Mouse (Mus musculus) spleen, postnatal 36 days (tissue): ENCODE results near the gene Nipsnap3a.

Experiments
- DNase-seq, 2 experiments: peaks; one replicate each; pipeline ENCODE4 v3.0.0; 2022; ENCODE audit warnings: low spot score in 2 of 2, mixed read lengths in 1 of 2

Nipsnap3a gene

GRCm38 (mm10) chr4:52989248-52989647 lies at the start of gene Nipsnap3a:
Nipsnap3a (plus strand) TSS chr4:52989272.
- no peak for DNase-seq

GRCm38 (mm10) chr4:52946665-52947064 lies 42.4 kb upstream of the Nipsnap3a start:
- no peak for DNase-seq

- DNase-seq, result no peak
Measured at GRCm38 (mm10) chr4:52949005-52949404, 40.1 kb upstream of the Nipsnap3a start.

GRCm38 (mm10) chr4:52958693-52959092 lies 30.4 kb upstream of the Nipsnap3a start:
- peak; percentile 3 to 6 for DNase-seq

- DNase-seq, result no peak
Measured at GRCm38 (mm10) chr4:52964247-52964646, 24.8 kb upstream of the Nipsnap3a start, which contains the start of gene Olfr270. Olfr270 (plus strand) TSS chr4:52964547.

- no peak for DNase-seq
Measured at GRCm38 (mm10) chr4:52985216-52985615, 3.9 kb upstream of the Nipsnap3a start.

- no peak for DNase-seq
Measured at GRCm38 (mm10) chr4:52986266-52986665, 2.8 kb upstream of the Nipsnap3a start.

- no peak for DNase-seq
Measured at GRCm38 (mm10) chr4:52999449-52999848, 10.4 kb downstream of the Nipsnap3a start.

- no peak for DNase-seq
Measured at GRCm38 (mm10) chr4:53000154-53000553, 11.1 kb downstream of the Nipsnap3a start.

GRCm38 (mm10) chr4:53009183-53009582 lies 20.1 kb downstream of the Nipsnap3a start:
- no peak for DNase-seq

GRCm38 (mm10) chr4:53009871-53010270 lies 20.8 kb downstream of the Nipsnap3a start:
- DNase-seq, result no peak

- DNase-seq, result peak; percentile 93 to 95
Measured at GRCm38 (mm10) chr4:53011732-53012361, 22.8 kb downstream of the Nipsnap3a start, which contains the start of gene Nipsnap3b. Nipsnap3b (plus strand) TSS chr4:53011880.

GRCm38 (mm10) chr4:53014421-53014820 lies 25.3 kb downstream of the Nipsnap3a start:
- no peak for DNase-seq

- DNase-seq, result no peak
Measured at GRCm38 (mm10) chr4:53015024-53015423, 26.0 kb downstream of the Nipsnap3a start.

GRCm38 (mm10) chr4:53018392-53018791 lies 29.3 kb downstream of the Nipsnap3a start:
- DNase-seq, result no peak

- no peak for DNase-seq
Measured at GRCm38 (mm10) chr4:53023189-53023925, 34.3 kb downstream of the Nipsnap3a start.

GRCm38 (mm10) chr4:53024397-53024796 lies 35.3 kb downstream of the Nipsnap3a start:
- no peak for DNase-seq

GRCm38 (mm10) chr4:53027811-53028210 lies 38.7 kb downstream of the Nipsnap3a start:
- no peak for DNase-seq

GRCm38 (mm10) chr4:53030326-53030948 lies 41.4 kb downstream of the Nipsnap3a start:
- DNase-seq, result no peak

- DNase-seq, result no peak
Measured at GRCm38 (mm10) chr4:53043819-53044218, 54.7 kb downstream of the Nipsnap3a start.

GRCm38 (mm10) chr4:53045807-53046206 lies 56.7 kb downstream of the Nipsnap3a start:
- DNase-seq, result no peak

- no peak for DNase-seq
Measured at GRCm38 (mm10) chr4:53046238-53047022, 57.4 kb downstream of the Nipsnap3a start.
